Mouse (Mus musculus) liver, embryonic 11.5 days (tissue): ENCODE results near the gene Slc6a14. TPM values are rescaled to one million over a fixed set of nuclear protein-coding genes. Genes with fewer than 3 reads are reported as not detected.

Experiments used
- polyA plus RNA-seq: library from polyadenylated mRNA; unstranded; fragments of >200 nt; fragmentation: Nextera tagmentation; extraction: Ambion mirVana; gene quantifications from 2 replicates; pipeline ENCODE4 v1.2.1, GENCODE M21; 2014

The Slc6a14 gene
- polyA plus RNA-seq, 1 experiment from 2014 or later: 0.08 TPM

Other genes with a start within 250 kb of the Slc6a14 start
- 0.08 and 0.10 TPM in 2 replicates for gene Agtr2, start 230.4 kb upstream of the Slc6a14 start, polyA plus RNA-seq
- not detected in 2 replicates for gene Gm28269, start 30.2 kb downstream of the Slc6a14 start, polyA plus RNA-seq